Mouse (Mus musculus): ENCODE measurements around the gene Sbno2.

Gene Sbno2

GRCm38 (mm10) chr10:80032799-80033480, 72.4 kb downstream of the Sbno2 start:
- peak; percentile 74 for DNase-seq

GRCm38 (mm10) chr10:80030736-80031135, 74.6 kb downstream of the Sbno2 start:
- no peak for DNase-seq

GRCm38 (mm10) chr10:80030191-80030590, 75.2 kb downstream of the Sbno2 start:
- DNase-seq, result no peak

DNA sequence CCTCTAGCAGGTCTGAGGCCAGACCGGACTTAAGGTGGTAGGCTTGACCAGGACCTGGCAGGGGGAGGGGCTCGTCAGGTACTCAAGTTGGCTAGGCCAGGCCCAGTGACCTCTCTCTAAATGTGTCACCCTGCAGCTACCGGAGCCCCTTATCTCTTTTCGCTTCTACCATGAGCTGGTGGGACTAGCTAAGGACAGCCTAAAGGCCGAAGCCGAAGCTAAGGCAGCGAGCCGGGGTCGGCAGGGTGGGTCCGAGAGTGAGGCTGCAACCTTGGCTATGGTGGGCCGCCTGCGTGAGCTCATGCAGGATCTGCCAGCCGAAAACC, 76.9 kb downstream of the Sbno2 start:
- DNase-seq, result no peak

GRCm38 (mm10) chr10:80027681-80028520, 77.5 kb downstream of the Sbno2 start:
- DNase-seq, result no peak

DNA sequence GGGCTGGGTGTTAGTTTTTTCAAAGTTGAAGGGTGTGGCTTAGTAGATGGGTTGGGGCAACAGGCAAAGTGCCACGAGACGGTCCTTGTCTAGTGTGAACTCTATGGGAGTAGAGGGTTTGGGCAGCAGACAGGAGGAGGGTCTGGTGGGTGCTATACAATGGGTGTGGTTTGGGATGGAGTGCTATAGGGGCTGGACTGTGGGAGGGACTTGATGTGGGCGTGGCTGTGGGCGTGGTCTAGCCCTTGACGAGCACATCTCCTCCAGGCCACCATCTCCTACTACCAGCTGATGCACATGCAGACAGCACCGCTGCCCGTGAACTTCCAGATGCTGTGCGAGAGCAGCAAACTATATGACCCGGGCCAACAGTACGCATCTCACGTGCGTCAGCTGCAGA, 79.5 kb downstream of the Sbno2 start:
- no peak for DNase-seq

GRCm38 (mm10) chr10:80025463-80025862, 79.9 kb downstream of the Sbno2 start:
- DNase-seq, result no peak

DNA sequence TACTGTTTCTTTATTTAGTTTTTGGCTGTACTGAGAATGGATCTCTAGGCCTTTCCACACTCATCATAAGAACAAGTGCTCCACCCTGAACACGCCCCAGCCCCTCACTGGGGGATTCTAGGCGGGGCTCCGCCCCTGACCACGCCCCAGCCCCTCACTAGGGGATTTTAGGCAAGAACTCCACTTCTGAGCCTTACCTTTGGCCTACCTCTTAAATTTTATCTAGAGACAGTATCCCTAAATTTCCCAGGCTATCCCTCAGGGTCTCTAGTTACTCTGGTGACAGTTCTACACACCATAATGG, 80.4 kb downstream of the Sbno2 start:
- no peak for DNase-seq

- DNase-seq, result no peak
Observed at GRCm38 (mm10) chr10:80024229-80025043, 80.9 kb downstream of the Sbno2 start.

GRCm38 (mm10) chr10:80023758-80024157, 81.6 kb downstream of the Sbno2 start:
- no peak for DNase-seq

DNA sequence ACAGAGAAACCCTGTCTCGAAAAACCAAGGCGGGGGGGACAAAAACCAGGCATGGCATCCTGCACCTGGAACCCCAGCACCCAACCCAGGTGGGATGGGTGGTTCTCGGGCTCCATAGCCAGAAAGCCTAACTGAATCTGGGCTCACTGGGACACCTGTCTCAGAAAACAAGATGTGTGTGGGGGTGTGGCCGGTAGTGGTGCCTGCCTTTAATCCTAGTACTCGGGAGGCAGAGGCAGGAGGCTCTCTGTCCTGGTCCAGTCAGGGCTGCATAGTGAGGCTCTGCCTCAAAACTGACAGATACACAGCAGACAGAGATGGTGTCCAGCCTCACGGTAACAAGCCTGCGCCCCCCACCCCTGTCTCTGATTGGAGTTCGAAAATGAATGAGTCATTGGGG, 82.6 kb downstream of the Sbno2 start:
- no peak for DNase-seq

GRCm38 (mm10) chr10:80022164-80022563, 83.2 kb downstream of the Sbno2 start:
- DNase-seq, result no peak

- DNase-seq, result no peak
Observed at GRCm38 (mm10) chr10:80021320-80021641, 84.1 kb downstream of the Sbno2 start.

DNA sequence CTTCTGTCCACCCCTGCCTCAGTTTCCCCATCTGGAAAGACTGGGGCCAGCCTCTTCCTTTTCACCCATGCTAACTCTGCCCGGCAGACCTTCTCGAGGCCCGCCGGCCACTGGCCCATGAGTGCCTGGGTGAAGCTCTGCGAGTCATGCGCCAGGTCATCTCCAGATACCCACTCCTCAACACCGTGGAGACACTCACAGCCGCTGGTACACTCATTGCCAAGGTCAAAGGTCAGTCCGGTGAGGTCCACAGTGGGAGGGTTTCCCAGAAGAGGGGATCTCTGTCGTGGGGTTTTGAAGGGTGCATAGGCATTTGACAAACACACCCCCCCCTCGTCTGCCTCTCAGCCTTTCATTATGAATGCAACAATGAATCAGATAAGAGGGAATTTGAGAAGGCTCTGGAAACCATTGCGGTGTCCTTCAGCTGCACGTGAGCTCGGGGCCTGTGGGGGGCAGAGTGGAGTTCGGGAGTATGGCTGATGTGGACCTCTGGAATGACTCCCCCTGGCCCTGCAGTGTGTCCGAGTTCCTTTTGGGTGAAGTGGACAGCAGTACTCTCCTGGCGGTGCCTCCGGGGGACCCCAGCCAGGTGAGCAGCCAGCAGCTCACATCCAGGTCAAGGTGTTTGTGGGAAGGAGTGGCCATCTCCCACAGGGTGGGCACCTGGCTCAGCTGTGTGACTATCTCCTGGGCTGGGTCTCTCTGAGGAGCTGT, 84.6 kb downstream of the Sbno2 start:
- DNase-seq, result no peak

GRCm38 (mm10) chr10:80020191-80020590, 85.2 kb downstream of the Sbno2 start:
- DNase-seq, result no peak

- no peak for DNase-seq
Observed at GRCm38 (mm10) chr10:80019471-80020131, 85.8 kb downstream of the Sbno2 start.

DNA sequence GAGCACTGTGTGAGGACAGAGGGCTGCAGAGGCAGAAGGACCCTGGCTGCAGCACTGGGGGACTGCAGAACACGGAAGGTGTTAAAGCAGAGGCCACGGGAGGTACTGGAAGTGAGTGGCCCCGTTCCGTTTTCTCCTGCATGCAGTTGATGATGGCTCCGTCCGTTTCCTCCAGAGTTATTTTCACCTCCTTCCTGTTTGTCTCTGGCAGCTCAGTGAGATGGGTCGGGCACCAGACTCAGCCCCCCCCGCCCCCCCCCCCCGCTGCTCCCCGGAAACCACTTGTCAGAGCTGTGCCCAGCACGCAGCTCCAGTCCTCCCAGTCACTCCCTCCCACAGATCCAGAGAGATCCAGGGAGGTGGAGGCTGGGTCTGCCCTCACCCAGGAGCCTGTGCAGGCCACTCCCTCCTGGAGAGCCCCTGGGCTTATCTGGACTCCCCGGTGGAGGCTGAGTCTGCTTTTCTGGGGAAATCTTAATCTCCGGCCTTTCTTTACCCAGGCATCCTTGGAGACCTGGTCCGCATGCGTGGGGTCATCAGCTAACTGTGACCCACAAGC, 86.6 kb downstream of the Sbno2 start:
- DNase-seq, result no peak

DNA sequence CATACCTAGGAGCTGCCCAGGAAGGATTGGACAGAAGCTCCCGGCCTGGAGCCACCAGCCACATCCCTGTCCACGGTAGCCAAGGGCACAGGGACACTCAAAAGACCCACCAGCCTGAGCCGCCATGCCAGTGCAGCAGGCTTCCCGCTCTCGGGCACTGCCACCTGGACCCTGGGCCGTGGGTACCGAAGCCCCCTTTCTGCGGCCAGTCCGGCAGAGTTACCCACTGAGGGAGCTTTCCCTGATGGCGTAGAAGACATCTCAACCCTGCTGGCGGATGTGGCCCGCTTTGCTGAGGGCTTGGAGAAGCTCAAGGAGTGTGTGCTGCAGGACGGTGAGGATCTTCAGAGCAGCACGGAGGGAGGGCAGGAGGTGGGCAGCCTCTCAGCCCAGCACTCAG, 87.6 kb downstream of the Sbno2 start:
- no peak for DNase-seq

DNA sequence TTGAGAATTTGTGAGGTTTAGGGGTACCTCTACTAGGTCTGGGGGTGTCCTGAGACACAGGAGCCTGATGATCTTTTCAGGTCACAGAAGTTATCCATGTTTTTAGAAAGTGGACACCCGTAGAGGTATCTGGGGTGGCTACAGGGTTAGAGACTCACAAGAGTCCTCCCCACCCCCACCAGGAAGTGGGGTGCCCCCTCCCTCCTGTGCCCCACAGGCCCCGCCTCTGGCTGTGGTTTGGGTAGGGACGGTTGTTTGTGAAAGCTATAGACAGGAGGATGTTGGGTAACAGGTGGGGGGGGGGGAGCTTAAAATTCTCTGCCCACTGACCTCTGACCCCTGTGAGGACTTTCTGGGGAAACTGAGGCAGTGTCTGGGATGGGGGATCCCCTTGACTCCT, 88.0 kb downstream of the Sbno2 start:
- no peak for DNase-seq

DNA sequence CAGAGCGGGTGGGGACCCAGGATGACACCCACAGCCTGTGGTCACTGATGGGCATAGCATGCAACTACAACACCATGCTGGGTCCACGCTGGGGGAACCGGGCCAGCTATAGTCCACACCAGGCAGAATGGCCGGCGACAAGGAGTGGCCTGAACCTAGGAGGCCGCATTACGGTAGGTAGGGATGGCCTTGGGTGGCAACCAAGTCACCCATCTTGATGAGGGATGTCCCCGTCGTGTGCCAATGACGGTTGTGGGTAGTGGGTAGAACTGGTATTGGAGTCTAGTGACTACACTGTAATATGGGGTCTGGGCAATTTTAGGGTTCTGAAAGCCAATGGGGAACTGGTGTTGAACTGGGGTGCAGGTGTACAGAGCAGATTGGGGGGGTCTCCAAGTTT, 88.4 kb downstream of the Sbno2 start:
- DNase-seq, result no peak

- DNase-seq, result no peak
Observed at GRCm38 (mm10) chr10:80016511-80016910, 88.9 kb downstream of the Sbno2 start, which contains the start of gene Arhgap45. Gene Arhgap45 (plus strand): TSS chr10:80016653.

DNA sequence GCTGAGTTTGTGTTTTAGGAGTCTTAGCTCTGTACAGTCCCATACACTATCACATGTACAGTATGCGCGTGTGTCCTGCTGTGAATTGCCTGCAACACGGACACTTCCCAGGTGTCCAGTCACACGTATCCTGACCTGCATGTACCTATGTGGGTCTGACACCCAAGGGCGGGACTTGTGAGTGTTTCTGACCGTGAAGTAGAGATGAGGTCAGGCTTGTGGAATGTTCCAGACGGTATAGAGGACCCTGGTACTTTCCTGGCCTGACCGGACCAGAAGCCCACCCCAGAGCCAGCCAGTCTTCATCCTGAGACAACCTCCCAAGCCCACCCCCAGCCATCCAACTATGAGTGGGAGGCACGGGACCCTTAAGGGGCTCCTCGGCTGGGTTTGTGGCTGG, 89.8 kb downstream of the Sbno2 start:
- no peak for DNase-seq

Data from kidney, postnatal 14 days (tissue).